Mouse (Mus musculus) forebrain, embryonic 15.5 days (tissue): ENCODE measurements at regions not wholly inside any gene's neighbourhood (a gene's known extent, or its start where the extent isn't known, plus 50 kb on each side); places are given as distances from the start of the nearest gene placed in this dataset.

Experiments used
- ATAC-seq: fragments of 200-750 bp; cut with Nextera tagmentation; replicated peaks from 2 replicates; pipeline ENCODE4 v1.8.0; 2017; ENCODE audit warnings: mild to moderate bottlenecking, moderate TSS enrichment, moderate library complexity
- H3K27ac ChIP-seq: fragments of 300-500 bp; sonication (generic); replicated peaks from 2 replicates; pipeline ENCODE4 v1.5.1; 2015; ENCODE audit warnings: mild to moderate bottlenecking, inconsistent platforms
- H3K27me3 ChIP-seq: fragments of 300-500 bp; sonication (generic); 2 replicates; pipeline ENCODE4 v1.6.1; 2015; ENCODE audit warnings: inconsistent platforms
- H3K36me3 ChIP-seq: fragments of 300-500 bp; sonication (generic); 2 replicates; pipeline ENCODE4 v1.6.1; 2015; ENCODE audit warnings: mild to moderate bottlenecking, inconsistent platforms
- H3K4me1 ChIP-seq: fragments of 300-500 bp; sonication (generic); 2 replicates; pipeline ENCODE4 v1.6.1; 2015; ENCODE audit warnings: inconsistent platforms
- H3K4me2 ChIP-seq: fragments of 300-500 bp; sonication (generic); replicated peaks from 2 replicates; pipeline ENCODE4 v1.6.1; 2015; ENCODE audit warnings: mild to moderate bottlenecking, inconsistent platforms
- H3K4me3 ChIP-seq: fragments of 300-500 bp; sonication (generic); 2 replicates; pipeline ENCODE4 v1.5.1; 2015; ENCODE audit warnings: mild to moderate bottlenecking, inconsistent platforms
- H3K9ac ChIP-seq: fragments of 300-500 bp; sonication (generic); replicated peaks from 2 replicates; pipeline ENCODE4 v1.6.1; 2015; ENCODE audit warnings: mild to moderate bottlenecking, inconsistent platforms
- H3K9me3 ChIP-seq: fragments of 300-500 bp; sonication (generic); 2 replicates; pipeline ENCODE4 v1.6.1; 2016; ENCODE audit warnings: inconsistent platforms
- WGBS: fragments of 180-500 bp; shearing (Covaris S2); methylation state at CpG from one replicate; pipeline ENCODE4 v1.1.7; 2015; ENCODE audit warnings: mixed read lengths; 5-methylcytosine and 5-hydroxymethylcytosine counted together

DNA sequence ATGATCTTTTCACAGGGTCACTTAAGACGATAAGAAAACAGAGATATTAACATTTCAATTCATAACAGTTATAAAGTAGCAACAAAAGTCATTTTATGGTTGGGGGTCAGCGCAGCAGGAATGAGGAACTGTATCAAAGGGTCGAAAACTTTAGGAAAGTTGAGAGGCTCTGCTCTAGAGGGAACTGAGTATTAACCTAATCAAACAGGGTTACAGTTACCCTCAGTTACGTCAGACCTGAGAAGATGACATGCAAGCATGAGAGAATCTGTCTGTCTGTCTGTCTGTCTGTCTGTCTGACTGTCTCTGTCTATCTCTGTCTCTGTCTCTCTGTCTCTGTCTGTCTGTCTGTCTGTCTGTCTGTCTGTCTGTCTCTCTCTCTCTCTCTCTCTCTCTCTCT, 229.6 kb upstream of the Runx1 start:
- Histone ChIP-seq H3K9me3 (no peaks in the 10 kb centered on the region), H3K4me2 (no peak overlapping the region), H3K4me3 (no peak overlapping the region), H3K36me3 (no peaks in the 10 kb centered on the region), H3K9ac (no peak overlapping the region), H3K27ac (no peak overlapping the region), H3K4me1 (no peaks in the 10 kb centered on the region), H3K27me3 (no peaks in the 10 kb centered on the region)
- WGBS = 89% methylated on average over 4 of the region's 4 CpGs
- ATAC-seq = no peak

DNA sequence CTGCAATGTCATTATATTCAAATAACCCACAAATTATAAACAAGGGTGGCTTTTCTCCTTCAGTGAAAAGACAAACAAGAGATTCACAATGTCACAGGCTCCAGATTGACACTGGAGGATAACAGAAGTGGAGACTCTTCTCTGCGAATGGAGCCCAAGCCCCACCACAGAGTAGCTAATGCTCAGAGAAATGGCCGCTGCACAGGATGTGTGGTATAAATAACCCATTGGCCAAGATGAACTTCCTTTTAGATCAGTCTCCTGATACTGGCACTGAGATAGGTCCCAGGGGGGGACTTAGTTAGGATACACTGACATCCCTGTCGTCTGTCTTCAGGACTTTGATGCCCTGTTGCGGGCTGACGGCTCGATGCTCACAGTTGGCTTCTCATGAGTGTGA, 225.3 kb upstream of the Runx1 start:
- ATAC-seq = no peak
- no peak overlapping the region for H3K27ac ChIP-seq
- no peak overlapping the region for H3K9ac ChIP-seq
- H3K9me3 ChIP-seq = no peaks in the 10 kb centered on the region
- no peak overlapping the region for H3K4me2 ChIP-seq
- 90% methylated on average over 6 of the region's 6 CpGs for WGBS
- no peaks in the 10 kb centered on the region for H3K27me3 ChIP-seq
- H3K36me3 ChIP-seq = no peaks in the 10 kb centered on the region
- H3K4me1 ChIP-seq = no peaks in the 10 kb centered on the region
- no peak overlapping the region for H3K4me3 ChIP-seq

DNA sequence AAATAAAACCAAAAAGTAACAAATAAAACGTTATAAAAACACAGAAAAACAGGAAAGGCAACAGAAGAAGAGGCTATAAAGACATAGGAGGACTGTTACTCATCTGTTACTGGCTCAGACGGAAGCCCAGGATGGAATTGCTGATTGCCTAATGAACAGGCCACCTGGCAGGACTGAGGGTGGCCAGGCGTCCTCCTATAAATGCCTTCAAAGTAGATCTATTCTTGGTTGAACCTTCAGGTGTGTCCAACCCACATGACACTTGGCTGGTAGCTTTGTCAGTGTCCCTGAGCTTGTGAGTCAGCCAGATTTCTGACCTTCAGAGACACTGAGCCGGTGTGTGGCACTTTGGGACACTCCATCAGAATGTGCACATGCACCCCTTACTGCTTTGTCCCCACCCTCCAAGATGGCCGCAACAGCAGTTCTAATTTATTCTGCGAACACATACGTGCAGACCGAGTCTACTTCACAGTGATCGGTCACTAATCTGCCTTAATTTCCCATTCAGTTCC, 222.5 kb upstream of the Runx1 start:
- H3K27me3 ChIP-seq = no peaks in the 10 kb centered on the region
- no peak overlapping the region for H3K4me3 ChIP-seq
- no peak overlapping the region for H3K4me2 ChIP-seq
- no peak overlapping the region for H3K9ac ChIP-seq
- WGBS = 82% methylated on average over 9 of the region's 9 CpGs
- no peak overlapping the region for H3K27ac ChIP-seq
- H3K4me1 ChIP-seq = no peaks in the 10 kb centered on the region
- H3K36me3 ChIP-seq = no peaks in the 10 kb centered on the region
- no peak for ATAC-seq
- H3K9me3 ChIP-seq = no peaks in the 10 kb centered on the region

- Histone ChIP-seq H3K4me1 (peaks cover 2% of the 10 kb centered on the region; the same call in 1 of the 2 replicates), H3K4me3 (no peak overlapping the region), H3K27me3 (no peaks in the 10 kb centered on the region), H3K9me3 (no peaks in the 10 kb centered on the region), H3K36me3 (no peaks in the 10 kb centered on the region), H3K9ac (no peak overlapping the region), H3K4me2 (no peak overlapping the region), H3K27ac (no peak overlapping the region)
- WGBS = 89% methylated on average over 1 of the region's 1 CpGs
- ATAC-seq = no peak
These were observed 221.6 kb upstream of the Runx1 start for GRCm38 (mm10) chr16:93047594-93047993.

GRCm38 (mm10) chr16:93046221-93046620, 220.3 kb upstream of the Runx1 start:
- ATAC-seq = no peak
- WGBS = 36% methylated on average over 3 of the region's 3 CpGs

GRCm38 (mm10) chr16:93043355-93043754, 217.4 kb upstream of the Runx1 start:
- Histone ChIP-seq H3K27me3 (no peaks in the 10 kb centered on the region), H3K27ac (no peak overlapping the region), H3K36me3 (no peaks in the 10 kb centered on the region), H3K4me3 (no peak overlapping the region), H3K4me2 (no peak overlapping the region), H3K9ac (no peak overlapping the region), H3K9me3 (no peaks in the 10 kb centered on the region), H3K4me1 (peaks cover 2% of the 10 kb centered on the region; the same call in 1 of the 2 replicates)
- 43% methylated on average over 9 of the region's 9 CpGs for WGBS
- no peak for ATAC-seq

More at GRCm38 (mm10) chr16:93046221-93046620, 220.3 kb upstream of the Runx1 start:
- Histone ChIP-seq H3K9me3 (no peaks in the 10 kb centered on the region), H3K4me3 (no peak overlapping the region), H3K27ac (no peak overlapping the region), H3K36me3 (no peaks in the 10 kb centered on the region), H3K27me3 (no peaks in the 10 kb centered on the region), H3K4me1 (peaks cover 2% of the 10 kb centered on the region; the same call in 1 of the 2 replicates), H3K4me2 (no peak overlapping the region), H3K9ac (no peak overlapping the region)

- Histone ChIP-seq H3K27me3 (no peaks in the 10 kb centered on the region), H3K9ac (no peak overlapping the region), H3K9me3 (no peaks in the 10 kb centered on the region), H3K4me1 (peaks cover 2% of the 10 kb centered on the region; the same call in 1 of the 2 replicates), H3K36me3 (no peaks in the 10 kb centered on the region), H3K4me3 (no peak overlapping the region), H3K27ac (no peak overlapping the region), H3K4me2 (no peak overlapping the region)
- 15% methylated on average over 6 of the region's 6 CpGs for WGBS
- no peak for ATAC-seq
These were observed 217.0 kb upstream of the Runx1 start for GRCm38 (mm10) chr16:93042941-93043340.

DNA sequence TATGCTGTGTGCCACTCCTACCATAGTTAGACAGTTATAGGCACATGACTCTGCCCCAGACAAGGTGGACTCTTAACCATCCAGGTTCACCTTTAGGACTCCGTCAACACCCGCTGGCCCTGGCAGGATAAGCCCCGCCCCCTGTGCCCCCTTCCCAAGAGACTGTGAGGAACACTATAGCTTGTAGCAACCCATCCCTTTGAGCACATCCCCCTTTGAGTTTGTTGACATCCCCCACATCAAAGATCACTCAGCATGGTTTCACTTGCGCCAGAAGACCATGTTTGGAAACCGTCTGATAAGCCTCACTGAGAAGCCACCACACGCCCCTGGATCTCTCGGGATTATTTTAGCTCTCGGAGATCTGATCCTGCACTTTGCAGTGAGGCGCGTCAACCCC, 216.5 kb upstream of the Runx1 start:
- Histone ChIP-seq H3K27ac (no peak overlapping the region), H3K9me3 (no peaks in the 10 kb centered on the region), H3K4me1 (peaks cover 2% of the 10 kb centered on the region; the same call in 1 of the 2 replicates), H3K36me3 (no peaks in the 10 kb centered on the region), H3K4me2 (no peak overlapping the region), H3K9ac (no peak overlapping the region), H3K27me3 (no peaks in the 10 kb centered on the region), H3K4me3 (no peak overlapping the region)
- no peak for ATAC-seq
- 67% methylated on average over 10 of the region's 10 CpGs for WGBS

DNA sequence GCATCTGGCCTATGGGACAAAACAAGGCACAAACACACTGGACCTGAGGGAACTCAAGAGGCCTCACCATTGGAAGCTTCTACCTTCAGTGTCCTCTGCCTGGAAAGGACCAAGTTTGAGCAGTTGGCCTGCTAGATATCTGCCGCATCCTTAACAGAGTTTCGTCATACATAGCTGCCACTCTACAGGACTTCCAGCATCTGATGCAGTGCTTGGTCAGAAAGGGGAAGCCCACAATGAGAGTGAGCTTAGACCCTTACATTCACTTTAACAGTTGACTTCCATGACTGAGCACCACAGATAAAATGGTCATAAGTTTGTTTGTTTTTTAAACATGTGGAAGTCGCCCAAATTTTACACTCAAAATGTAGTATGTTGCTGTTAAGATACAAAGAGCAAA, 215.9 kb upstream of the Runx1 start:
- no peak overlapping the region for H3K4me3 ChIP-seq
- H3K4me2 ChIP-seq = no peak overlapping the region
- peaks cover 2% of the 10 kb centered on the region; the same call in 1 of the 2 replicates for H3K4me1 ChIP-seq
- no peak for ATAC-seq
- no peaks in the 10 kb centered on the region for H3K36me3 ChIP-seq
- H3K27me3 ChIP-seq = no peaks in the 10 kb centered on the region
- no peak overlapping the region for H3K27ac ChIP-seq
- 92% methylated on average over 3 of the region's 3 CpGs for WGBS
- no peaks in the 10 kb centered on the region for H3K9me3 ChIP-seq
- H3K9ac ChIP-seq = no peak overlapping the region

GRCm38 (mm10) chr16:93041399-93041798, 215.4 kb upstream of the Runx1 start:
- no peaks in the 10 kb centered on the region for H3K27me3 ChIP-seq
- no peak overlapping the region for H3K4me3 ChIP-seq
- H3K4me1 ChIP-seq = peaks cover 2% of the 10 kb centered on the region; the same call in 1 of the 2 replicates
- no peak for ATAC-seq
- no peaks in the 10 kb centered on the region for H3K9me3 ChIP-seq
- no peak overlapping the region for H3K9ac ChIP-seq
- H3K36me3 ChIP-seq = no peaks in the 10 kb centered on the region
- no peak overlapping the region for H3K4me2 ChIP-seq
- no peak overlapping the region for H3K27ac ChIP-seq

DNA sequence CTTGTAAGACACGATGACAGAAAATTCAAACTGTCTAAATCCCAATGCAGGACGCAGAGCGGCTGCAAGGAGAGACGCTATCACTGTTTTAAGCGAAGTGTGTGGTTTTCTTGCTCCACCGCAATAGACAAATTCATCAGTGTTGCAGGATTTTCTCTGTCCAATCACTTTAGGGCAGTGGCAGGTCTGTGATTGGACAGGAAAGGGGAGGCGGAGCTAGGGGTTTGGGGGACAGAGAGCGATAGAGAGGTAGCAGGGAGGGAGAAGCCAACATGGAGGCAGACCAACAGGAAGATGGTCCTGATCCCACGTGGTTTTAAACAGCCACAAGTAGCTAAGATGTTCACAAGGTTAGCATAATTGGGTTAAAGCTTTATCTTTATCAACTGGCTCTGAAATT, 209.7 kb upstream of the Runx1 start:
- ATAC-seq = no peak
- Histone ChIP-seq H3K27me3 (no peaks in the 10 kb centered on the region), H3K36me3 (no peaks in the 10 kb centered on the region), H3K27ac (no peak overlapping the region), H3K9me3 (no peaks in the 10 kb centered on the region), H3K4me1 (no peaks in the 10 kb centered on the region), H3K4me3 (no peak overlapping the region), H3K9ac (no peak overlapping the region), H3K4me2 (no peak overlapping the region)
- 88% methylated on average over 9 of the region's 9 CpGs for whole genome bisulfite sequencing

DNA sequence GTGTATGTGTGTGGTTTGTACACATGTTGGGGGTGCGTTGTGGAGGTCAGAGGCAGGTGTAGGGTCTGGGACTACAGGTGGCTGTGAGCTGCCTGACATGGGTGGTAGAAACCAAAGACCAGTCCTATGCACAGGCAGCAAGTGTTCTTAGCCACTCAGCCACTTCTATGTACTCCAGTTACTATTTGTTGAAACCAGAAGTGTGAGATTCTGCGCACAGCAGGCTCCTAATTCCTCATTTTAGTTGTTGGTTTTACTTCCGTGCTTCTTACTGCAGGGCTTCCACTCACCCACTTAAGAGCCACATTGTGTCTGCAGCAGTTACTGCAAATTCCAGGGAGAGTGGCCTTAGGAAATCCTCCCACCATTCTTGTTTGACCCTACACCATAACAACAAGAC, 208.0 kb upstream of the Runx1 start:
- ATAC-seq = no peak
- Histone ChIP-seq H3K27ac (no peak overlapping the region), H3K36me3 (no peaks in the 10 kb centered on the region), H3K9me3 (no peaks in the 10 kb centered on the region), H3K4me1 (no peaks in the 10 kb centered on the region), H3K4me2 (no peak overlapping the region), H3K4me3 (no peak overlapping the region), H3K27me3 (no peaks in the 10 kb centered on the region), H3K9ac (no peak overlapping the region)
- 89% methylated on average over 3 of the region's 3 CpGs for WGBS

- Histone ChIP-seq H3K4me2 (no peak overlapping the region), H3K9me3 (no peaks in the 10 kb centered on the region), H3K27me3 (no peaks in the 10 kb centered on the region), H3K4me1 (no peaks in the 10 kb centered on the region), H3K4me3 (no peak overlapping the region), H3K27ac (no peak overlapping the region), H3K36me3 (no peaks in the 10 kb centered on the region), H3K9ac (no peak overlapping the region)
- ATAC-seq = no peak
- WGBS = 93% methylated on average over 5 of the region's 5 CpGs
These were observed 205.7 kb upstream of the Runx1 start for GRCm38 (mm10) chr16:93031624-93032023.
